Mouse (Mus musculus) midbrain, embryonic 11.5 days (tissue): ENCODE measurements around the gene Csf2rb2. TPM values are rescaled to one million over a fixed set of nuclear protein-coding genes. Genes with fewer than 3 reads are reported as not detected.
"Not testable (repeated sequence)": the region's sequence is repeated elsewhere in the genome, so short reads cannot be mapped to it uniquely, and the experiment has no call there.

Experiments used
- ATAC-seq: fragments of 200-750 bp; cut with Nextera tagmentation; 2 replicates; pipeline ENCODE4 v1.8.0; 2017; ENCODE audit warnings: moderate TSS enrichment, moderate library complexity; ENCODE audit not compliant: low FRiP score
- DNase-seq: peaks from one replicate; pipeline ENCODE4 v3.0.0; 2015; ENCODE audit warnings: low spot score; ENCODE audit errors: missing footprints
- H3K27ac ChIP-seq: fragments of 300-500 bp; sonication (generic); 2 replicates; pipeline ENCODE4 v1.5.1; 2014; ENCODE audit warnings: low read depth, low read length
- H3K27me3 ChIP-seq: fragments of 300-500 bp; sonication (generic); 2 replicates; pipeline ENCODE4 v1.6.1; 2014; ENCODE audit warnings: mild to moderate bottlenecking, low read length, moderate library complexity, mixed read lengths; ENCODE audit not compliant: control insufficient read depth, insufficient read depth
- H3K36me3 ChIP-seq: fragments of 300-500 bp; sonication (generic); 2 replicates; pipeline ENCODE4 v1.6.1; 2014; ENCODE audit warnings: mild to moderate bottlenecking, low read length, moderate library complexity, mixed read lengths; ENCODE audit not compliant: control insufficient read depth, insufficient read depth
- H3K4me1 ChIP-seq: fragments of 300-500 bp; sonication (generic); 2 replicates; pipeline ENCODE4 v1.6.1; 2014; ENCODE audit warnings: low read length; ENCODE audit not compliant: control insufficient read depth, insufficient read depth
- H3K4me2 ChIP-seq: fragments of 300-500 bp; sonication (generic); 2 replicates; pipeline ENCODE4 v1.6.1; 2014; ENCODE audit warnings: mild to moderate bottlenecking, moderate library complexity
- H3K4me3 ChIP-seq: fragments of 300-500 bp; sonication (generic); 2 replicates; pipeline ENCODE4 v1.5.1; 2014; ENCODE audit warnings: low read depth, low read length
- H3K9ac ChIP-seq: fragments of 300-500 bp; sonication (generic); 2 replicates; pipeline ENCODE4 v1.6.1; 2014; ENCODE audit warnings: low read length
- H3K9me3 ChIP-seq: fragments of 300-500 bp; sonication (generic); 2 replicates; pipeline ENCODE4 v1.6.1; 2016; ENCODE audit warnings: low read length; ENCODE audit not compliant: control insufficient read depth
- WGBS: fragments of 180-500 bp; shearing (Covaris S2); extraction: QIAGEN DNeasy Blood & Tissue Kit; methylation state at CpG from one replicate; pipeline ENCODE4 v1.1.7; 2014; 5-methylcytosine and 5-hydroxymethylcytosine counted together
- polyA plus RNA-seq: library from polyadenylated mRNA; unstranded; fragments of >200 nt; fragmentation: Nextera tagmentation; extraction: Ambion mirVana; gene quantifications from 2 replicates; pipeline ENCODE4 v1.2.1, GENCODE M21; 2014

Gene Csf2rb2
- polyA plus RNA-seq, 1 experiment from 2014 or later: 0.23 TPM

DNA sequence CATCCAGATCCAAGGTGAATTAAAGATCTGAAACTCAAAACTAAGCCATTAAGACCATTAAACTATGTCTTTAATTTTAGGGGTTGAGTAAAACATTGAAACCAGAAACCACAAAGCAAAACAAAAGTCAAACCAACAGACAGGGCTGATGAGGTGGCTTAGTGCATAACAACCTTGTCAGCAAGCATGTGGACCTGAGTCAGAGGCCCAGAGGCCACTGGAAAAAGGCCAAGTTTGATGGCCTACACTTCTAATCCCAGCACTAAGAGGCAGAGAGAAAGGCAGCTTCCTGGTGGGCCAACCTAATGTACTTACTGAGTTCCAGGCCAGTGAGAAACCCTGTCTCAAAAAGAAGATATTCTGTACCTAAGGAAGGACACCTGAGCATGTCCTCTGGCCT lies 4.7 kb downstream of the Csf2rb2 start:
- Histone ChIP-seq H3K27ac (no peak overlapping the region), H3K9ac (no peak overlapping the region), H3K4me3 (no peak overlapping the region), H3K27me3 (no peaks in the 10 kb centered on the region), H3K4me1 (no peaks in the 10 kb centered on the region), H3K9me3 (no peaks in the 10 kb centered on the region), H3K4me2 (no peak overlapping the region), H3K36me3 (no peaks in the 10 kb centered on the region)
- no peak for ATAC-seq
- DNase-seq: no peak

DNA sequence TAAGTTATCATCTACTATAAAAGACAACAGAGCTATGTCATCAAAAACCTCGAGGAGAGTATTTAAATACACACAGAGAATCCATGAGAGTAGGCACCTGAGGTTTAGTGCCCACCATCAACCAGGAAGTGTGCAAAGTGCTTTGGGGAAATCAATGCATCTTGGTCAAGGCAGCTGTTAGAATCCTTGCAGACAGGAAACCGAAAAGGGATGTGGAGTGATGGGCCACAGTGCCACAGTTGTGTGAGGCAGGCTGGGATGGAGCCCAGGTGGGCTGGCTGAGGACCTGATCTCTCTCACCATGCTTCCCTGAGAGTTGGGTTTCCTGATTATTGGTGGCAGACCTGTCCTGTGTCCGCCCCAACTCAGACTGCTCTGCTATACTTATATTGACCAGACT lies 5.9 kb downstream of the Csf2rb2 start:
- H3K4me3 ChIP-seq: no peak overlapping the region
- no peak for DNase-seq
- H3K27ac ChIP-seq: no peak overlapping the region
- H3K4me2 ChIP-seq: no peak overlapping the region
- ATAC-seq: no peak
- H3K4me1 ChIP-seq: no peaks in the 10 kb centered on the region
- no peak overlapping the region for H3K9ac ChIP-seq
- H3K27me3 ChIP-seq: no peaks in the 10 kb centered on the region
- 80% methylated on average over 3 of the region's 3 CpGs for WGBS
- H3K36me3 ChIP-seq: no peaks in the 10 kb centered on the region
- H3K9me3 ChIP-seq: no peaks in the 10 kb centered on the region

DNA sequence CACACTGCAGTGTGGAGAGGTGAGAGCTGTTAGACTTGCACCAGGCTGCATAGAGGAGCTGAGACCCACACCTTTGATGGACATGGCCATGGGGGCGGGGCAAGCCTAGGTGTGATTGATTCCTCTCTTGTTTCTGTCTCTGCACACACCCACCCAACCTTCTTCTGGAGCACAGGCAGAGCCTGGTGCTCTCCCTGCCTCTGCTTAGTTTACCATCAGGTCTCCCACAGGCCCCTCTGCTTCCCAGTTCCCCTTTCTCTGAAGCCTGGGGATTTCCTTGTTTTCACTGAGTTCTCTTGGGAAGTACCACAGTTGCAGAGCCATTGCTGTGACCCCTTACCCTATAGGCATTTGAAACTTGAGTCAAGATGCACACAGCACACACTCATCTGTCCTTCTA lies 7.0 kb downstream of the Csf2rb2 start:
- Histone ChIP-seq H3K9me3 (no peaks in the 10 kb centered on the region), H3K4me3 (no peak overlapping the region), H3K27ac (no peak overlapping the region), H3K4me1 (no peaks in the 10 kb centered on the region), H3K36me3 (no peaks in the 10 kb centered on the region), H3K4me2 (no peak overlapping the region), H3K27me3 (no peaks in the 10 kb centered on the region), H3K9ac (no peak overlapping the region)
- WGBS: 91% methylated on average over 1 of the region's 1 CpGs
- DNase-seq (no peak), ATAC-seq (no peak)

GRCm38 (mm10) chr15:78293716-78294115 lies 11.8 kb downstream of the Csf2rb2 start:
- H3K4me2 ChIP-seq: no peak overlapping the region
- H3K27me3 ChIP-seq: no peaks in the 10 kb centered on the region
- WGBS: 81% methylated on average over 4 of the region's 4 CpGs
- no peaks in the 10 kb centered on the region for H3K9me3 ChIP-seq
- no peak overlapping the region for H3K4me3 ChIP-seq
- no peak overlapping the region for H3K27ac ChIP-seq
- H3K4me1 ChIP-seq: peaks cover 2% of the 10 kb centered on the region; the same call in 1 of the 2 replicates
- DNase-seq (no peak), ATAC-seq (no peak)
- H3K9ac ChIP-seq: no peak overlapping the region
- H3K36me3 ChIP-seq: no peaks in the 10 kb centered on the region

GRCm38 (mm10) chr15:78293228-78293627 lies 12.3 kb downstream of the Csf2rb2 start:
- not testable (repeated sequence) for H3K9ac ChIP-seq, H3K27me3 ChIP-seq, H3K4me3 ChIP-seq, H3K4me1 ChIP-seq, H3K9me3 ChIP-seq, H3K4me2 ChIP-seq, H3K27ac ChIP-seq, DNase-seq, ATAC-seq, H3K36me3 ChIP-seq
- 5% methylated on average over 2 of the region's 2 CpGs for WGBS

DNA sequence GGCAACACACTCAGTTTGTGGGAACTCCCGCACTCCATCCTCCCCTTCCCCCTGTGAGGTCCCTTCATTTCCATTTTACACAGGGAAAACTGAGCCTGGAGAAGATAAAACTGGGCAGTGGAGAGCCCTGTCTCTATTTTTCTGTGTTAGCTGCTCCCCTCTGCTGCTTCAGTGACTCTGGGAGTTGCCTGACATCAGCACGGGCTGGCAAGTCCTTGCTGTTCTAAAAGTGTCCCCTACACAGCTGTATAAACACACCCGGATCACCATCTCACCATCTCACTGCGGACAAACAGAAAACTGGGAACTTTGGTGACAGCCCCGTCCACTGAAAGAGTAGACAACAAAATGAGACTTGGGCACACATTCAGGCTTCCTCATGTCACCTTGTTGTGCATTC lies 15.7 kb downstream of the Csf2rb2 start:
- WGBS: 70% methylated on average over 5 of the region's 5 CpGs
- ATAC-seq: not testable (repeated sequence)

GRCm38 (mm10) chr15:78287941-78288340 lies 17.6 kb downstream of the Csf2rb2 start:
- Histone ChIP-seq H3K36me3 (no peaks in the 10 kb centered on the region), H3K4me1 (peaks cover 2% of the 10 kb centered on the region; the same call in 1 of the 2 replicates), H3K27me3 (no peaks in the 10 kb centered on the region), H3K9me3 (no peaks in the 10 kb centered on the region), H3K4me2 (no peak overlapping the region), H3K4me3 (no peak overlapping the region), H3K9ac (no peak overlapping the region), H3K27ac (no peak overlapping the region)
- no peak for DNase-seq
- no peak for ATAC-seq
- WGBS: 88% methylated on average over 5 of the region's 5 CpGs

More for the DNA sequence above, 15.7 kb downstream of the Csf2rb2 start:
- not testable (repeated sequence) for H3K9ac ChIP-seq, H3K36me3 ChIP-seq, DNase-seq, H3K27ac ChIP-seq, H3K27me3 ChIP-seq, H3K4me1 ChIP-seq, H3K4me2 ChIP-seq, H3K4me3 ChIP-seq, H3K9me3 ChIP-seq

DNA sequence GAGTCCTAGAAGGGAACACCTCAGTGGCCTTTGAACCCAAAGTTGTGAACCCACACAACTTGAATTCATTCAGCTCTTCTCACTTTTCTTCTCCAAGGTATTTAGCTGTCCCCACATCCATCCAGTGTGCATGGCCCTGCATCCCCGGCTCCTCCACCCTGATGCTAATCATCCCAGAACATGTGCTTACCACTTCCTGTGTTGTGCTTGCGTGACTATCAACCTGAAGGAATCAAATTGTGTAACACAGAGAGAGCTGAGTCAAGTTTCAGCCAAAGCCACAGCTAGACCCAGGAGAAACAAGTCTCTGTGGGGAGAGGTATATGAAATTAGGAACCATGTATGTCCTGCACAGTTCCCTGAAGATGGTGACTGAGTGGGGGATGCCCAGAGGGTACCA lies 27.2 kb downstream of the Csf2rb2 start:
- no peak for DNase-seq
- H3K4me2 ChIP-seq: no peak overlapping the region
- H3K27me3 ChIP-seq: no peaks in the 10 kb centered on the region
- 76% methylated on average over 2 of the region's 2 CpGs for WGBS
- H3K27ac ChIP-seq: no peak overlapping the region
- no peaks in the 10 kb centered on the region for H3K36me3 ChIP-seq
- no peak overlapping the region for H3K4me3 ChIP-seq
- ATAC-seq: no peak
- H3K9me3 ChIP-seq: no peaks in the 10 kb centered on the region
- H3K9ac ChIP-seq: no peak overlapping the region
- no peaks in the 10 kb centered on the region for H3K4me1 ChIP-seq

DNA sequence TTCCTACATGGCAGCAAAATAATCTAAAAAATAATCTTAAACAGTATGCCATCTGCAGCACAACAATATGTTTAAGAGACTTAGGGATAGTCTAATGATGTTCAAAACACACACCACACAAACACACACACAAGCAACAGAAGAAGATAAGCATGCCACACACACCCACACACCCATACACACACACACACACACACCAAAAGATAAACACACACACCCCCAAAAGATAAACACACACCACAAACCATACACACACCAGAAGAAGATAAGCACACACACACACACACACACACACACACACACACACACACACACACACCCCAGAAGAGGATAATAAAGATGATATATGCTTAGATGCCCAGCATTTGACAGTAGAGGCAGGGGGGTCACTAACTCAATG lies 34.3 kb downstream of the Csf2rb2 start:
- DNase-seq (no peak), ATAC-seq (no peak)
- Histone ChIP-seq H3K27ac (no peak overlapping the region), H3K36me3 (no peaks in the 10 kb centered on the region), H3K27me3 (no peaks in the 10 kb centered on the region), H3K9me3 (no peaks in the 10 kb centered on the region), H3K9ac (no peak overlapping the region), H3K4me2 (no peak overlapping the region), H3K4me1 (no peaks in the 10 kb centered on the region), H3K4me3 (no peak overlapping the region)

GRCm38 (mm10) chr15:78267865-78268264 lies 37.7 kb downstream of the Csf2rb2 start:
- Histone ChIP-seq H3K27ac (no peak overlapping the region), H3K27me3 (no peaks in the 10 kb centered on the region), H3K4me2 (no peak overlapping the region), H3K4me3 (no peak overlapping the region), H3K9ac (no peak overlapping the region), H3K36me3 (no peaks in the 10 kb centered on the region), H3K4me1 (no peaks in the 10 kb centered on the region), H3K9me3 (no peaks in the 10 kb centered on the region)
- 78% methylated on average over 4 of the region's 4 CpGs for WGBS
- DNase-seq (no peak), ATAC-seq (no peak)
